Mouse (Mus musculus): ENCODE data around the gene DXBay18. TPM values are rescaled to one million over a fixed set of nuclear protein-coding genes. Genes with fewer than 3 reads are reported as not detected.
"Not testable (repeated sequence)": the region's sequence is repeated elsewhere in the genome, so short reads cannot be mapped to it uniquely, and the experiment has no call there.

Gene DXBay18
- not detected in 2 replicates for polyA plus RNA-seq (2014; fragmentation: Nextera tagmentation; extraction: Ambion mirVana)

DNA sequence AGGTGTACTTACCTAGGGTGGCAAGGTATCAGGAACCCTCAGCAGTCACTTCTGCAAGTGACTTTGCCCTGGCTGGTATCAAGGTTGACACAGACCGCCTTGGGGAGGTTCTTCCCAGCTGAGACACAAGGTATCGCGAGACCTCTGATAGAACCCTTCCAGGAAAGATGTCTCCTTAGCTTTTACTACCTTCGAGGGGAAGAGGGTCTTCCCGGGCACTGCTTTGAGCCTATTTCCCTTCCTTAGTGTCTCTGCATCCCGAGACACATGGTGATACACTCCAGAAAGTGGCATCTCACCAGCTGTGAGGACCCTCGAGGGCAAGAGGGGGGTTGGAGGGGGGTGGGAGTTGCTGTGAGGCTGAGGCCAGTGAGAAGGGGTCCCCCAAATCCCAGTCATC is at the start of gene DXBay18:
TSS of gene DXBay18 (minus strand) at position 101 of the 400 bp plus-strand sequence.
- H3K27ac ChIP-seq (ENCODE audit: low read depth, low read length); H3K4me2 ChIP-seq (replicated peaks; ENCODE audit: low read depth, low read length); H3K9ac ChIP-seq (ENCODE audit: low read depth, low read length); H3K4me3 ChIP-seq (ENCODE audit: low read length); ATAC-seq (ENCODE audit: low FRiP score, low TSS enrichment); H3K36me3 ChIP-seq (ENCODE audit: control insufficient read depth, insufficient read depth, low read length); H3K9me3 ChIP-seq (ENCODE audit: control insufficient read depth, low read length); H3K4me1 ChIP-seq (ENCODE audit: control insufficient read depth, insufficient read depth, low read length); H3K27me3 ChIP-seq (ENCODE audit: control insufficient read depth, insufficient read depth, low read length): not testable (repeated sequence)
- WGBS, result no CpG with 5 or more reads among the region's 7 CpGs

DNA sequence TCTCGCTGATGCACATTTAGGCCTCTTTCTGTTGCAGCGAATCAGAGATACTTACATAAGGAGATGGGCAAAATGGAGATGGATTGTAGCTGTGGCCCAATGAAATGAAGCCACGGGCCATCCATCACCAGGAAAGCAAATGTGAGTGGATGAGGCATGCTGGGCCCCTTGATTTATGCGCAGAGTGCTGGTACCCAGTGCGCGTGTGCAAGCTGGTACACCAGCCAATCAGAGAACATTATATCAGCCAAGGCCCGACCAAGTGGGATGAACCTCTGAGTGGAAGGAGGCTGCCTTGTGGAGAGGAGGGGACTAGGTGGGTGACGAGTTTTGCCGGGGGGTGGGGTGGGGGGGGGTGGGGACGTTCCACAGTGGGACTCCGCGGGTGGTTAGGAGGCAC is 42.7 kb upstream of the DXBay18 start, which contains the start of gene Xlr3b:
TSS of gene Xlr3b (plus strand) at position 274 of the 400 bp plus-strand sequence.
- H3K4me2 ChIP-seq (replicated peaks; ENCODE audit: low read depth, low read length); H3K36me3 ChIP-seq (ENCODE audit: control insufficient read depth, insufficient read depth, low read length); H3K27ac ChIP-seq (ENCODE audit: low read depth, low read length); H3K27me3 ChIP-seq (ENCODE audit: control insufficient read depth, insufficient read depth, low read length); ATAC-seq (ENCODE audit: low FRiP score, low TSS enrichment); H3K9me3 ChIP-seq (ENCODE audit: control insufficient read depth, low read length); H3K4me1 ChIP-seq (ENCODE audit: control insufficient read depth, insufficient read depth, low read length); H3K4me3 ChIP-seq (ENCODE audit: low read length); H3K9ac ChIP-seq (ENCODE audit: low read depth, low read length): not testable (repeated sequence)
- WGBS, result 73% methylated on average over 12 of the region's 12 CpGs

DNA sequence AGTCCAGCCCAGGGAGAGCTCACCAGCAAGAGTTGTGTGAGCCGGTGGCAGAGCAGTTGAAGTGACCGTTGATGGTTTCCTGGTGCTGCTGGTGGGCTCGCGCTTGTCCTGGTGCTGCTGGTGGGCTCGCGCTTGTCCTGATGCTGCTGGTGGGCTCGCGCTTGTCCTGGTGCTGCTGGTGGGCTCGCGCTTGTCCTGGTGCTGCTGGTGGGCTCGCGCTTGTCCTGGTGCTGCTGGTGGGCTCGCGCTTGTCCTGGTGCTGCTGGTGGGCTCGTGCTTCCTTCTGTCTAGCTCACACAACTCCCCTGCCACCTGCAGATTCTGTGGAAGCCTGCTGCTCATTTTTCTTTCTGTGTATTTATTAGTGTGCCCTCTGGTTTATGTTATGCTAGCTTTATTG is 27.6 kb upstream of the DXBay18 start, which contains the start of gene Spin2d:
TSS of gene Spin2d (minus strand) at position 101 of the 400 bp plus-strand sequence.
- not testable (repeated sequence) for H3K4me2 ChIP-seq (replicated peaks; ENCODE audit: low read depth, low read length); ATAC-seq (ENCODE audit: low FRiP score, low TSS enrichment); H3K27me3 ChIP-seq (ENCODE audit: control insufficient read depth, insufficient read depth, low read length); H3K9me3 ChIP-seq (ENCODE audit: control insufficient read depth, low read length); H3K9ac ChIP-seq (ENCODE audit: low read depth, low read length); H3K4me3 ChIP-seq (ENCODE audit: low read length); H3K27ac ChIP-seq (ENCODE audit: low read depth, low read length); H3K36me3 ChIP-seq (ENCODE audit: control insufficient read depth, insufficient read depth, low read length); H3K4me1 ChIP-seq (ENCODE audit: control insufficient read depth, insufficient read depth, low read length)
- 87% methylated on average over 5 of the region's 15 CpGs for WGBS

DNA sequence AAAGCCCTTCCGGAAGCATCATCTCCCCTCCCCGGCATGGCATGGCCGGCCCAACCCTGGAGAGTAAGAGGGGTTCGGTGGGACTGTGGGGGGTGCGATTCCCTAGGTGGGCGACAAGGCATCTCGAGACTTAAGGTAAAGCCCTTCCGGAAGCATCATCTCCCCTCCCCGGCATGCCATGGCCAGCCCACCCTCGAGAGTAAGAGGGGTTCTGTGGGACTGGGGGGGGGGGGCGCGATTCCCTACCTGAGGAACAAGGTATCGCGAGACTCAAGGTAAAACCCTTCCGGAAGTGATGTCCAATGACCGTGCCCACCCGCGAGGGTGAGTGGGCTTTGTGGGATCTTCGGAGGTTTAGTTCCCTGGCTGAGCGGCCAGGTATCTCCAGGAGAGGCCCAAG is 754 bp downstream of the DXBay18 start, which contains the start of gene Xlr5b:
TSS of gene Xlr5b (plus strand) at position 301 of the 400 bp plus-strand sequence.
- not testable (repeated sequence) for H3K4me3 ChIP-seq (ENCODE audit: low read length); H3K4me1 ChIP-seq (ENCODE audit: control insufficient read depth, insufficient read depth, low read length); H3K27ac ChIP-seq (ENCODE audit: low read depth, low read length); H3K27me3 ChIP-seq (ENCODE audit: control insufficient read depth, insufficient read depth, low read length); ATAC-seq (ENCODE audit: low FRiP score, low TSS enrichment); H3K9ac ChIP-seq (ENCODE audit: low read depth, low read length); H3K9me3 ChIP-seq (ENCODE audit: control insufficient read depth, low read length); H3K4me2 ChIP-seq (replicated peaks; ENCODE audit: low read depth, low read length); H3K36me3 ChIP-seq (ENCODE audit: control insufficient read depth, insufficient read depth, low read length)
- no CpG with 5 or more reads among the region's 20 CpGs for WGBS

DNA sequence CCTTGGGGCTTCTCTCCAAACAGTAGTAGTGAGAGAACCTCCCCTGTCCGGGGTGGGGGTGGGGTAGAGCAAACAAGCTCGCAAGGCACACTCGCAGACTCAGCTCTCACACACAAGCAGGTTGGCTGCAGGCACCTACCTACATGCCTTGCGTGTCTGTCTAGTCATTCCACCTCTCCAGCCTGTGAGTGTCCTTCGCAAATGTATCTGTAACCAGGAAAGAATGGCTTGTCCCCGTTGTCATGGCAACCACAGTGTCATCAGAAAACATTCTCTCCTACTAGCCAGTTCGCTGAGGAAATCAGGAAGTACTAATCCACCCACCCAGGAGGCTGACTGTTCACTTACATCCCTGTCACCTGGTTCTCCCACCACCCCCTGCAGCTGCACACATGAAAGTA is 6.0 kb downstream of the DXBay18 start:
- H3K9ac ChIP-seq (ENCODE audit: low read depth, low read length); H3K4me2 ChIP-seq (replicated peaks; ENCODE audit: low read depth, low read length); H3K4me1 ChIP-seq (ENCODE audit: control insufficient read depth, insufficient read depth, low read length); H3K4me3 ChIP-seq (ENCODE audit: low read length); ATAC-seq (ENCODE audit: low FRiP score, low TSS enrichment); H3K36me3 ChIP-seq (ENCODE audit: control insufficient read depth, insufficient read depth, low read length); H3K27ac ChIP-seq (ENCODE audit: low read depth, low read length); H3K27me3 ChIP-seq (ENCODE audit: control insufficient read depth, insufficient read depth, low read length); H3K9me3 ChIP-seq (ENCODE audit: control insufficient read depth, low read length): not testable (repeated sequence)
- no CpG with 5 or more reads among the region's 7 CpGs for WGBS

DNA sequence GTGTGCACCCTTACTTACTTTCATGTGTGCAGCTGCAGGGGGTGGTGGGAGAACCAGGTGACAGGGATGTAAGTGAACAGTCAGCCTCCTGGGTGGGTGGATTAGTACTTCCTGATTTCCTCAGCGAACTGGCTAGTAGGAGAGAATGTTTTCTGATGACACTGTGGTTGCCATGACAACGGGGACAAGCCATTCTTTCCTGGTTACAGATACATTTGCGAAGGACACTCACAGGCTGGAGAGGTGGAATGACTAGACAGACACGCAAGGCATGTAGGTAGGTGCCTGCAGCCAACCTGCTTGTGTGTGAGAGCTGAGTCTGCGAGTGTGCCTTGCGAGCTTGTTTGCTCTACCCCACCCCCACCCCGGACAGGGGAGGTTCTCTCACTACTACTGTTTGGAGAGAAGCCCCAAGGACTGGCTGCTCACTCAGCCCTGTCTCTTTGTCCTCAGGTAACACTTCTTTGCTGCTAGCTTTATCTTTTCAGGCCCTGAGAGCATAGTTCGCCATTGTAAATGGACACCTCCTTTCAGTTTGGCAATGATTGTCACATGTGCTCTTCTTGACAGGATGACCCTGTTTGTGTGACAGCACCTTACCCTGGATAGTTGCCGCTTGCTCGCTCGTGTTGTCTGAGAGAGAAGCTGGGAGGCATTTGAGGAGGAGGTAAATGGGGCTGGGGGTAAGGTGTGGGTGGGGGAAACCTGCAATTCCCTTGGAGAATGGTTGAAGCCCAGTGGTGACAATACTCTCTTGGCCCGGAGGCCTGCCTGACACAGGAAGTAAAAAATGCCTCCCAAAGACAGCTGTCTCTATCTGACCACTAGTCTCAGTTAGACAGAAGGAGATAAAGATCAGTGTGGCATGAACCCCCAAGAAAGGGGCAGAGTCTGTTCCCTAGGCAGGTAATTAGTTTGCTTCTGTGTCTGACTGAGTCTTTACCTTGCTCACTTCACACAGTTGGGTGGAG is 26.1 kb downstream of the DXBay18 start:
- not testable (repeated sequence) for H3K4me2 ChIP-seq (replicated peaks; ENCODE audit: low read depth, low read length); H3K4me3 ChIP-seq (ENCODE audit: low read length); H3K27ac ChIP-seq (ENCODE audit: low read depth, low read length); H3K27me3 ChIP-seq (ENCODE audit: control insufficient read depth, insufficient read depth, low read length); H3K4me1 ChIP-seq (ENCODE audit: control insufficient read depth, insufficient read depth, low read length); H3K9ac ChIP-seq (ENCODE audit: low read depth, low read length); H3K9me3 ChIP-seq (ENCODE audit: control insufficient read depth, low read length); H3K36me3 ChIP-seq (ENCODE audit: control insufficient read depth, insufficient read depth, low read length)
- peak; percentile 43; the same call in 1 of the 2 replicates for ATAC-seq (ENCODE audit: low FRiP score, low TSS enrichment)
- WGBS, result no CpG with 5 or more reads among the region's 12 CpGs

DNA sequence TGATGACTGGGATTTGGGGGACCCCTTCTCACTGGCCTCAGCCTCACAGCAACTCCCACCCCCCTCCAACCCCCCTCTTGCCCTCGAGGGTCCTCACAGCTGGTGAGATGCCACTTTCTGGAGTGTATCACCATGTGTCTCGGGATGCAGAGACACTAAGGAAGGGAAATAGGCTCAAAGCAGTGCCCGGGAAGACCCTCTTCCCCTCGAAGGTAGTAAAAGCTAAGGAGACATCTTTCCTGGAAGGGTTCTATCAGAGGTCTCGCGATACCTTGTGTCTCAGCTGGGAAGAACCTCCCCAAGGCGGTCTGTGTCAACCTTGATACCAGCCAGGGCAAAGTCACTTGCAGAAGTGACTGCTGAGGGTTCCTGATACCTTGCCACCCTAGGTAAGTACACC is 32.5 kb downstream of the DXBay18 start, which contains the start of gene Gm14685:
TSS of gene Gm14685 (plus strand) at position 301 of the 400 bp plus-strand sequence.
- not testable (repeated sequence) for ATAC-seq (ENCODE audit: low FRiP score, low TSS enrichment); H3K4me2 ChIP-seq (replicated peaks; ENCODE audit: low read depth, low read length)
- no CpG with 5 or more reads among the region's 7 CpGs for WGBS

DNA sequence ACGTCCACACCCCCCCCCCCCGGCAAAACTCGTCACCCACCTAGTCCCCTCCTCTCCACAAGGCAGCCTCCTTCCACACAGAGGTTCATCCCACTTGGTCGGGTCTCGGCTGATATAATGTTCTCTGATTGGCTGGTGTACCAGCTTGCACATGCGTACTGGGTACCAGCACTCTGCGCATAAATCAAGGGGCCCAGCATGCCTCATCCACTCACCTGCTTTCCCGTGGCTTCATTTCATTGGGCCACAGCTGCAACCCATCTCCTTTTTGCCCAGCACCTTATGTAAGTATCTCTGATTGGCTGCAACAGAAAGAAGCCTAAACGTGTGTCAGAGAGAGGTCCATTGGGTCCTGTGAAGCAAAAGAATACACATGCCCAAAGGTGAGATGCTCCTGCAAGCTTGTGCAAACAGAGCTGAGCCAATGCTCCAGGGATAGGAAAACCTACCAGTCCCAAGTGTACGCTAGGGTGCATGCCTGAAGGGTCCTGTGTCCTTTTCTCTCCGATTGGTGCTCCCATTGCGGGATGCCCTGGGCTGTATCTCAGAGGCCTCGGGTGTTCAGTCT is 52.2 kb downstream of the DXBay18 start, which contains the start of gene Xlr3a:
TSS of gene Xlr3a (minus strand) at position 155 of the 568 bp plus-strand sequence.
- H3K27ac ChIP-seq (ENCODE audit: low read depth, low read length); H3K36me3 ChIP-seq (ENCODE audit: control insufficient read depth, insufficient read depth, low read length); H3K4me1 ChIP-seq (ENCODE audit: control insufficient read depth, insufficient read depth, low read length); H3K27me3 ChIP-seq (ENCODE audit: control insufficient read depth, insufficient read depth, low read length); H3K9ac ChIP-seq (ENCODE audit: low read depth, low read length); H3K9me3 ChIP-seq (ENCODE audit: control insufficient read depth, low read length); H3K4me3 ChIP-seq (ENCODE audit: low read length); ATAC-seq (ENCODE audit: low FRiP score, low TSS enrichment); H3K4me2 ChIP-seq (replicated peaks; ENCODE audit: low read depth, low read length): not testable (repeated sequence)
- WGBS, result 81% methylated on average over 11 of the region's 13 CpGs

More for the DNA sequence above, 32.5 kb downstream of the DXBay18 start, which contains the start of gene Gm14685:
- not testable (repeated sequence) for H3K36me3 ChIP-seq (ENCODE audit: control insufficient read depth, insufficient read depth, low read length); H3K9ac ChIP-seq (ENCODE audit: low read depth, low read length); H3K27me3 ChIP-seq (ENCODE audit: control insufficient read depth, insufficient read depth, low read length); H3K4me3 ChIP-seq (ENCODE audit: low read length); H3K27ac ChIP-seq (ENCODE audit: low read depth, low read length); H3K9me3 ChIP-seq (ENCODE audit: control insufficient read depth, low read length); H3K4me1 ChIP-seq (ENCODE audit: control insufficient read depth, insufficient read depth, low read length)
